Mouse (Mus musculus) G1E (cell line): ENCODE data around the gene Ldlrap1. TPM values are rescaled to one million over a fixed set of nuclear protein-coding genes. Genes with fewer than 3 reads are reported as not detected.

Experiments used
- ATAC-seq: 2 replicates; pipeline ENCODE4 v1.8.0; 2016; ENCODE audit warnings: mild to moderate bottlenecking; ENCODE audit not compliant: insufficient number of reproducible peaks, poor library complexity, low FRiP score, severe bottlenecking; ENCODE audit errors: extremely low read depth
- DNase-seq: peaks from one replicate; pipeline ENCODE4 v3.0.0; 2012; ENCODE audit warnings: low spot score
- H3K27me3 ChIP-seq: 2 replicates; pipeline ENCODE4 v1.6.1; 2012; ENCODE audit warnings: mild to moderate bottlenecking, low read length, inconsistent platforms; ENCODE audit not compliant: insufficient read depth
- H3K36me3 ChIP-seq: replicated peaks from 2 replicates; pipeline ENCODE3; 2012; ENCODE audit warnings: mild to moderate bottlenecking, inconsistent platforms
- H3K4me1 ChIP-seq: 2 replicates; pipeline ENCODE4 v1.6.1; 2012; ENCODE audit warnings: low read depth, low read length, inconsistent platforms, mixed read lengths; ENCODE audit not compliant: insufficient read depth
- H3K4me3 ChIP-seq: 2 replicates; pipeline ENCODE4 v1.5.1; 2012; ENCODE audit warnings: low read depth, mild to moderate bottlenecking, inconsistent platforms, low read length, moderate library complexity, mixed read lengths
- H3K9me3 ChIP-seq: replicated peaks from 2 replicates; pipeline ENCODE4 v1.6.1; 2012; ENCODE audit warnings: inconsistent platforms
- CTCF ChIP-seq: IDR thresholded peaks from 2 replicates; pipeline ENCODE4 v1.5.1; 2012; ENCODE audit warnings: low read depth, low read length, inconsistent platforms, mixed read lengths
- GATA1 ChIP-seq: IDR thresholded peaks from 2 replicates; pipeline ENCODE4 v1.6.1; 2012; ENCODE audit warnings: borderline replicate concordance, low read length, inconsistent platforms, mixed read lengths
- GATA2 ChIP-seq: IDR thresholded peaks from 2 replicates; pipeline ENCODE4 v1.6.1; 2012; ENCODE audit warnings: low read depth, low read length, inconsistent platforms, borderline replicate concordance
- POLR2AphosphoS5 ChIP-seq: IDR thresholded peaks from 2 replicates; pipeline ENCODE4 v1.6.1; 2012; ENCODE audit warnings: low read depth, low read length, inconsistent platforms; ENCODE audit not compliant: insufficient replicate concordance
- TAL1 ChIP-seq: conservative IDR thresholded peaks from 2 replicates; pipeline ENCODE4 v1.6.1; 2012; ENCODE audit warnings: low read depth, low read length, inconsistent platforms, mixed read lengths
- polyA plus RNA-seq: library from polyadenylated mRNA; stranded (reverse); fragments of >175 nt; gene quantifications from 2 replicates; pipeline ENCODE4 v1.2.3, GENCODE M21; 2012
- total RNA-seq, 2 experiments: library from RNA; stranded (forward) in 1 of 2; stranded (reverse) in 1 of 2; fragments of 200-1000 nt in 1 of 2; fragments of >200 nt in 1 of 2; fragmentation: Nextera tagmentation in 1 of 2; gene quantifications; 2 replicates each; pipeline ENCODE4 v1.2.3; 2014 to 2017

The Ldlrap1 gene
- 23.3 and 23.4 TPM in 2 replicates for total RNA-seq (2014; fragmentation: Nextera tagmentation)
- total RNA-seq (2017) = 9.4 TPM in 2 replicates
- 12.8 and 14.6 TPM in 2 replicates for polyA plus RNA-seq

GRCm38 (mm10) chr4:134767426-134768225 lies at the start of gene Ldlrap1:
Ldlrap1 (minus strand) TSS chr4:134768024.
- Histone ChIP-seq H3K27me3 (no peaks in the 10 kb centered on the region), H3K9me3 (no peaks in the 10 kb centered on the region), H3K36me3 (peaks cover 28% of the 10 kb centered on the region), H3K4me3 (peak within 1 kb of the TSS; percentile 84), H3K4me1 (peaks cover 80% of the 10 kb centered on the region)
- ATAC-seq (no peak), DNase-seq (peak; percentile 61)
- TF ChIP-seq POLR2AphosphoS5 (no peak), CTCF (no peak), TAL1 (no peak), GATA2 (no peak), GATA1 (no peak)

- no peak for DNase-seq
- Histone ChIP-seq H3K27me3 (no peaks in the 10 kb centered on the region), H3K36me3 (peaks cover 93% of the 10 kb centered on the region), H3K9me3 (no peaks in the 10 kb centered on the region), H3K4me1 (peaks cover 14% of the 10 kb centered on the region), H3K4me3 (no peak overlapping the region)
- no peak for TF ChIP-seq GATA2
- no peak for TF ChIP-seq TAL1
- no peak for ATAC-seq
Measured at GRCm38 (mm10) chr4:134814229-134814571, 46.4 kb upstream of the Ldlrap1 start.

- TF ChIP-seq GATA1 (no peak), POLR2AphosphoS5 (no peak), CTCF (no peak), TAL1 (no peak), GATA2 (no peak)
Measured at GRCm38 (mm10) chr4:134813406-134814228, 45.8 kb upstream of the Ldlrap1 start.

GRCm38 (mm10) chr4:134804765-134805164 lies 36.9 kb upstream of the Ldlrap1 start:
- H3K4me3 ChIP-seq = no peak overlapping the region
- no peak for ATAC-seq
- H3K27me3 ChIP-seq = no peaks in the 10 kb centered on the region
- peaks cover 98% of the 10 kb centered on the region for H3K36me3 ChIP-seq
- no peaks in the 10 kb centered on the region for H3K9me3 ChIP-seq
- TF ChIP-seq GATA1 (no peak), TAL1 (no peak), POLR2AphosphoS5 (no peak), CTCF (no peak), GATA2 (no peak)
- no peaks in the 10 kb centered on the region; the same call in 1 of the 2 replicates for H3K4me1 ChIP-seq
- no peak for DNase-seq

More at GRCm38 (mm10) chr4:134813406-134814228, 45.8 kb upstream of the Ldlrap1 start:
- Histone ChIP-seq H3K27me3 (no peaks in the 10 kb centered on the region), H3K36me3 (peaks cover 93% of the 10 kb centered on the region), H3K4me1 (peaks cover 11% of the 10 kb centered on the region), H3K4me3 (no peak overlapping the region), H3K9me3 (no peaks in the 10 kb centered on the region)
- ATAC-seq (no peak), DNase-seq (no peak)

- peaks cover 80% of the 10 kb centered on the region for H3K36me3 ChIP-seq
- TF ChIP-seq TAL1 (no peak), GATA1 (no peak), GATA2 (no peak), POLR2AphosphoS5 (no peak), CTCF (no peak)
- no peaks in the 10 kb centered on the region for H3K27me3 ChIP-seq
- H3K4me1 ChIP-seq = peaks cover 9% of the 10 kb centered on the region
- no peak overlapping the region for H3K4me3 ChIP-seq
- ATAC-seq (no peak), DNase-seq (no peak)
- no peaks in the 10 kb centered on the region for H3K9me3 ChIP-seq
Measured at GRCm38 (mm10) chr4:134802765-134803164, 34.9 kb upstream of the Ldlrap1 start.

GRCm38 (mm10) chr4:134802155-134802554 lies 34.3 kb upstream of the Ldlrap1 start:
- TF ChIP-seq GATA2 = no peak
- no peak for TF ChIP-seq GATA1
- no peak for TF ChIP-seq POLR2AphosphoS5
- TF ChIP-seq TAL1 = no peak
- TF ChIP-seq CTCF = no peak
- H3K4me3 ChIP-seq = no peak overlapping the region
- peaks cover under 1% of the 10 kb centered on the region; the same call in 1 of the 2 replicates for H3K27me3 ChIP-seq
- H3K36me3 ChIP-seq = peaks cover 74% of the 10 kb centered on the region
- ATAC-seq (no peak), DNase-seq (no peak)
- H3K9me3 ChIP-seq = no peaks in the 10 kb centered on the region
- H3K4me1 ChIP-seq = peaks cover 14% of the 10 kb centered on the region
